Mouse (Mus musculus) heart, embryonic 15.5 days (tissue): ENCODE measurements at regions not wholly inside any gene's neighbourhood (a gene's known extent, or its start where the extent isn't known, plus 50 kb on each side); places are given as distances from the start of the nearest gene placed in this dataset.

ENCODE experiments used
- ATAC-seq: fragments of 200-750 bp; cut with Nextera tagmentation; replicated peaks from 2 replicates; pipeline ENCODE4 v1.8.0; 2017; ENCODE audit warnings: low read depth, moderate TSS enrichment; ENCODE audit not compliant: insufficient number of reproducible peaks, insufficient read depth, low FRiP score
- H3K27ac ChIP-seq: fragments of 300-500 bp; sonication (generic); 2 replicates; pipeline ENCODE4 v1.5.1; 2015; ENCODE audit warnings: mild to moderate bottlenecking, inconsistent platforms
- H3K27me3 ChIP-seq: fragments of 300-500 bp; sonication (generic); 2 replicates; pipeline ENCODE4 v1.6.1; 2015; ENCODE audit warnings: inconsistent platforms
- H3K36me3 ChIP-seq: fragments of 300-500 bp; sonication (generic); 2 replicates; pipeline ENCODE4 v1.6.1; 2015; ENCODE audit warnings: mild to moderate bottlenecking, inconsistent platforms
- H3K4me1 ChIP-seq: fragments of 300-500 bp; sonication (generic); replicated peaks from 2 replicates; pipeline ENCODE4 v1.6.1; 2015; ENCODE audit warnings: inconsistent platforms
- H3K4me2 ChIP-seq: fragments of 300-500 bp; sonication (generic); 2 replicates; pipeline ENCODE4 v1.6.1; 2015; ENCODE audit warnings: inconsistent platforms, mild to moderate bottlenecking, moderate library complexity
- H3K4me3 ChIP-seq: fragments of 300-500 bp; sonication (generic); 2 replicates; pipeline ENCODE4 v1.5.1; 2015; ENCODE audit warnings: mild to moderate bottlenecking, inconsistent platforms
- H3K9ac ChIP-seq: fragments of 300-500 bp; sonication (generic); 2 replicates; pipeline ENCODE4 v1.6.1; 2015; ENCODE audit warnings: mild to moderate bottlenecking, inconsistent platforms
- H3K9me3 ChIP-seq: fragments of 300-500 bp; sonication (generic); replicated peaks from 2 replicates; pipeline ENCODE4 v1.6.1; 2016; ENCODE audit warnings: inconsistent platforms
- WGBS: fragments of 180-500 bp; shearing (Covaris S2); methylation state at CpG from one replicate; pipeline ENCODE4 v1.1.7; 2015; ENCODE audit warnings: mixed read lengths; 5-methylcytosine and 5-hydroxymethylcytosine counted together

GRCm38 (mm10) chr16:30818541-30819120 lies 219.1 kb downstream of the Fam43a start:
- Histone ChIP-seq H3K27ac (peak overlapping the region; percentile 54), H3K4me3 (no peak overlapping the region), H3K4me2 (no peak overlapping the region), H3K9ac (no peak overlapping the region), H3K27me3 (no peaks in the 10 kb centered on the region), H3K9me3 (no peaks in the 10 kb centered on the region), H3K36me3 (no peaks in the 10 kb centered on the region), H3K4me1 (peaks cover 22% of the 10 kb centered on the region)
- no peak for ATAC-seq
- 25% methylated on average over 5 of the region's 5 CpGs for WGBS

DNA sequence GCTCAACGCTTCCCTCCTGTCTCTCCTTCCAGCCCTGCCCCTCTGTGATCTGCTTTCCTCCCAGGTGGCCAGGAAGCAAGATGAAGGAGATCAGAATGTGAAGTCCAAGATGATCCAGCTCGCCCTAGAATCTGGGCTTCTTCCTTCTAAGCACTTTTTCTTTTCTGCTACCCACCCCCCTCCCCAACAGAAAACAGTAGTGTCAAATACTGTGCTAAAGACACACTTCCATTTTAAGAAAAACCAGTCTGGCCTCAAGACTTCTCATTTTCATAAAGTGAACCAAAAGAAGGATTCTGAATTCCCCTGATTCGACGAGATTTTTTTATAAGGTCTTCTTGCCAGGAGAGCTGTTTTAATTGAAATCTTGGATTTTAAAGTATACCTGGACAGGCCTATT lies 219.8 kb downstream of the Fam43a start:
- Histone ChIP-seq H3K9ac (no peak overlapping the region), H3K4me3 (no peak overlapping the region), H3K27me3 (no peaks in the 10 kb centered on the region), H3K4me2 (no peak overlapping the region), H3K36me3 (no peaks in the 10 kb centered on the region), H3K4me1 (peaks cover 22% of the 10 kb centered on the region), H3K9me3 (no peaks in the 10 kb centered on the region), H3K27ac (peak overlapping the region; percentile 54; the same call in 1 of the 2 replicates)
- 78% methylated on average over 4 of the region's 4 CpGs for WGBS
- ATAC-seq = no peak

DNA sequence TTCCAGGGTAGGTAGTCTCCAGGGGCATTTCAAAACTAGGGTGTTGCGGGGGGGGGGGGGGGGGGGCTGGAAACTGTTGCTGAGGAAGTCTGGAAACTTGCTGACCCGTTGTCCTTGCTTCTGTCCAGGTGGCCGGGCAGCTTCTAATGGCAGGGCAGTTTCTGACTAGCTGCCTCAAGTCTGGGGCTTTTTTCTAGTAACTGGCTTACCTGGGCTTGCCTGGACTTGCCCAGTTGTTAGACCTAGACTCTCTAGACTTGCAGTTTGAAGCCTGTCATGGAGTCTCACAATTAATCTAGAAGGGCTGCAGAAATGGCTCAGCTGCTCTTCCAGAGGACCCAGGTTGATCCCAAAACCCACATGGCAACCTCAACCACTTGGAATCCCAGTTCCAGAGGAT lies 220.7 kb downstream of the Fam43a start:
- ATAC-seq = no peak
- no peaks in the 10 kb centered on the region for H3K9me3 ChIP-seq
- peaks cover 22% of the 10 kb centered on the region for H3K4me1 ChIP-seq
- H3K4me2 ChIP-seq = no peak overlapping the region
- H3K4me3 ChIP-seq = no peak overlapping the region
- H3K9ac ChIP-seq = no peak overlapping the region
- no peaks in the 10 kb centered on the region for H3K27me3 ChIP-seq
- no peak overlapping the region for H3K27ac ChIP-seq
- 85% methylated on average over 3 of the region's 3 CpGs for WGBS
- no peaks in the 10 kb centered on the region for H3K36me3 ChIP-seq

DNA sequence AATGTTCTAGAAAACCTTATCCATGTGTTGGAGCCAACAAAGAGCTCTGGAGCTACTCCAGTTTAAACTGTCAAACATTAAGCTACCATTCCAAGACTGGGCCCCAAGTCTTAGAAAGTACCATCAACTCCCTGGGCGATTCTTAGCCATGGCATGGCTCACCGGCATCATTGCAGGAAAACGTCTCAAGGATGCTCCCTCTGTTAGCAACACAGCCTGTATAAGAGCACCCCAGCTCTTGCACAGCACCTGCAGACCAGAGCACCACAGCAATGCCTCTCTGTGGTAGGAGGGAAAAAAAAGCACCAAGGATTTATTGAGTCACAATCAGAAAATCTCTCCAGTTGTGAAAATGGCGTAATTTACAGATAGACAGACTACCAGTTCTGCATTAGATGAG lies 221.2 kb downstream of the Fam43a start:
- Histone ChIP-seq H3K4me3 (no peak overlapping the region), H3K27me3 (no peaks in the 10 kb centered on the region), H3K36me3 (no peaks in the 10 kb centered on the region), H3K4me2 (peak overlapping the region; percentile 56), H3K27ac (peak overlapping the region; percentile 77), H3K9ac (no peak overlapping the region), H3K9me3 (no peaks in the 10 kb centered on the region), H3K4me1 (peaks cover 22% of the 10 kb centered on the region)
- ATAC-seq = no peak
- 66% methylated on average over 4 of the region's 4 CpGs for WGBS

DNA sequence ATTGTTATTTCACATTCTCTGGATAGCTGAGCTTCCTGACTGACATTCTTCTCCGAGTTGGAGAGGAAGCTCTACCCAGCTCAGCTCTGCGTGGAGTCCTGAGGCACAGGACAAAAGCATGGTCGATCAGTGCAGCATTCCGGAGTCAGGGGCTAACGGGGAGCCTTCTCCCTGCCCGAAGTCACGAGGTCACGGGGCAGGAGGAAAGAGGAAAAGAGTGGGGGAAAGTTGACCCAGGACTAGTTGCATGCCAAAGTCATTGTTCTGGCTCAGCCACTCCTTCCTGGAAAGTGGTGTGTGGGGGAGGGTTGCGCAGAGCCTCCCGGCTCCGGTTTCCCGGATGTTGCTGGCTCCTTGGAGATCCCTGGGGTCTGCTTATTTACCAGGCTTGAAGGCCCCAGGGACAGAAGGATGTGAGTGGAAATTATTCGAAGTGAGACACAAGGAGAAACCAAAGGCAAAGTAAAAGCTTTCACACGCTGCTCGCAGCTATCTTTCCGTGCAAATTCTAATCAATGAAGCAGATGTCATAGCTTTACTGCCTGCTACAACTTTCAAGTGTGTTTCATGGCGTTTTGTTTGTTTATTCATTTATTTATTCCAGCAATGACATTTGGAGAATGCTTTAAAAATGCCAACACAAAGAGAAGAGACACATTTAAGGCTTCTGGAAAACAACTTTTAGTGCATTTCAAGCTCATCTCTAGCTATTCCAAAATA lies 221.8 kb downstream of the Fam43a start:
- Histone ChIP-seq H3K4me1 (peaks cover 22% of the 10 kb centered on the region), H3K27me3 (no peaks in the 10 kb centered on the region), H3K4me2 (peak overlapping the region; percentile 56), H3K9me3 (no peaks in the 10 kb centered on the region), H3K36me3 (no peaks in the 10 kb centered on the region), H3K4me3 (peak overlapping the region; percentile 17), H3K9ac (0 out of 2 replicates have a peak overlapping the region, but pooled peaks have one; percentile 22), H3K27ac (peak overlapping the region; percentile 77)
- peak; percentile 87 for ATAC-seq
- WGBS = 10% methylated on average over 17 of the region's 17 CpGs

DNA sequence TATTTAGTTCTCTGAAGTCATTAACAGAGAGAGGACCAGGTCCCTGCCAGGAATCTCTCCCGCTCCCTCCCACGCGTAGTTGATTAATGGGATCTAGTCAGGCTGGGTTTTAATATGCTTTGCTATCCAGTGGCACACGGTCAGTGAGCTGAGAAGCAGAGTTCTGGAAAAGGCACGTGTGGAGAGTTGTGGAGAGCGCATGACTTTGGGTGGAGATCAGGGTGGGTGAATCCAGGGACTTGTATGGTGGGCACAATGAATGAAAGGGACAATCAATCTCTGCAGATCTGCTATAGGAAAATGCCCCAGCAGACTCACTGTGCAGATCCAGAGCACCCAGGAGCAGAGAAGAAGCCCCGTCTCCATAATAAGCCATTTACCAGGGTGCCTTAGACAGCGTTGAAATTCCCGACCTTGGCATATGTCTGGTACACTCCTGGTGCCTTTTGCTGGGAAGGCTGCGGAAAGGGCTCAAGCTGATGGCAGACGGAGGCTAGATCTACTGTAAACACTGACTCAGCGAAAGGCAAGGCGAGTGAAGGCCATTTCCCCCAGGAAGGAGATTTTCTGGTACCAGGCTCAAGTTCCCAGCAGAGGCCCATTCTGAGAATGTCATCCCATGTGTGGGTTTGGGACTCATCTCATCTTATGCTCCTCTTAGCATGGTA lies 222.5 kb downstream of the Fam43a start:
- no peak for ATAC-seq
- Histone ChIP-seq H3K36me3 (no peaks in the 10 kb centered on the region), H3K9ac (no peak overlapping the region), H3K27ac (peak overlapping the region; percentile 77), H3K4me3 (no peak overlapping the region), H3K9me3 (no peaks in the 10 kb centered on the region), H3K4me1 (peaks cover 25% of the 10 kb centered on the region), H3K4me2 (peak overlapping the region; percentile 56), H3K27me3 (no peaks in the 10 kb centered on the region)
- WGBS = 57% methylated on average over 13 of the region's 13 CpGs

DNA sequence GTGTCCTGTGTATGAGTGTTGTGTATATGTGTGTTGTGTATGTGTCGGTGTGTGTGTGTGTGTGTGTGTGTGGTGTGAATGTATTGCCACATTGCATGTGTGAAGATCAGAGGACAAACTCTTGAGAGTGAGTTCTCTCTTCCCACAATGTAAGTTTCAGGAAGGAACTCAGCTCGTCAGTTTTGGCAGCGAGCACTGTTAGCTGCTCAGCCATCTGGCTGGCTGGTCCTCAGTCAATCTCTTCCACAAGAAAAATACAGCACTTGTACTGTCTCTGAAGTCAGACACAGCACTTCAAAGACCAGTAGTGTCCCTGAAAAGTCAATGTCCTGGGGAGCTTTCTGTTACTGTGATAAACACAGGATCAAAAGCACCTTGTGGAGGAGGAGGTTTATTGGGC lies 226.6 kb downstream of the Fam43a start:
- Histone ChIP-seq H3K9me3 (no peaks in the 10 kb centered on the region), H3K36me3 (no peaks in the 10 kb centered on the region), H3K27me3 (no peaks in the 10 kb centered on the region), H3K9ac (no peak overlapping the region), H3K27ac (peak overlapping the region; percentile 48), H3K4me1 (peaks cover 28% of the 10 kb centered on the region), H3K4me3 (no peak overlapping the region), H3K4me2 (no peak overlapping the region)
- no peak for ATAC-seq
- 48% methylated on average over 3 of the region's 3 CpGs for WGBS

GRCm38 (mm10) chr16:30827901-30828608 lies 228.5 kb downstream of the Fam43a start:
- Histone ChIP-seq H3K4me2 (no peak overlapping the region), H3K9me3 (0 out of 2 replicates have a peak, but pooled peaks cover 2% of the 10 kb centered on the region), H3K27ac (peak overlapping the region; percentile 76), H3K9ac (no peak overlapping the region), H3K36me3 (no peaks in the 10 kb centered on the region), H3K27me3 (no peaks in the 10 kb centered on the region), H3K4me3 (no peak overlapping the region), H3K4me1 (peaks cover 17% of the 10 kb centered on the region)
- 55% methylated on average over 9 of the region's 9 CpGs for WGBS
- peak; percentile 44 for ATAC-seq

- 67% methylated on average over 3 of the region's 3 CpGs for WGBS
- ATAC-seq = no peak
- Histone ChIP-seq H3K4me1 (0 out of 2 replicates have a peak, but pooled peaks cover 4% of the 10 kb centered on the region), H3K27me3 (no peaks in the 10 kb centered on the region), H3K4me2 (no peak overlapping the region), H3K36me3 (no peaks in the 10 kb centered on the region), H3K9ac (no peak overlapping the region), H3K9me3 (0 out of 2 replicates have a peak, but pooled peaks cover 3% of the 10 kb centered on the region), H3K4me3 (no peak overlapping the region), H3K27ac (no peak overlapping the region)
Measured at GRCm38 (mm10) chr16:30834561-30834960, 235.0 kb downstream of the Fam43a start.

GRCm38 (mm10) chr16:30835678-30836077 lies 236.2 kb downstream of the Fam43a start:
- H3K27me3 ChIP-seq = no peaks in the 10 kb centered on the region

GRCm38 (mm10) chr16:30842831-30843230 lies 238.4 kb downstream of the Xxylt1 start:
- no peaks in the 10 kb centered on the region; the same call in 1 of the 2 replicates for H3K9me3 ChIP-seq
- H3K27ac ChIP-seq = no peak overlapping the region
- H3K4me2 ChIP-seq = no peak overlapping the region
- no peak for ATAC-seq
- no peaks in the 10 kb centered on the region for H3K36me3 ChIP-seq
- WGBS = 75% methylated on average over 2 of the region's 2 CpGs
- no peak overlapping the region for H3K4me3 ChIP-seq
- no peaks in the 10 kb centered on the region for H3K27me3 ChIP-seq
- H3K4me1 ChIP-seq = no peaks in the 10 kb centered on the region
- H3K9ac ChIP-seq = no peak overlapping the region

More at GRCm38 (mm10) chr16:30835678-30836077, 236.2 kb downstream of the Fam43a start:
- 44% methylated on average over 2 of the region's 2 CpGs for WGBS
- Histone ChIP-seq H3K4me1 (no peaks in the 10 kb centered on the region), H3K27ac (no peak overlapping the region), H3K9ac (no peak overlapping the region), H3K36me3 (no peaks in the 10 kb centered on the region), H3K9me3 (0 out of 2 replicates have a peak, but pooled peaks cover 3% of the 10 kb centered on the region), H3K4me3 (no peak overlapping the region), H3K4me2 (no peak overlapping the region)
- no peak for ATAC-seq
